Mouse (Mus musculus) small intestine, adult 2 months (tissue): ENCODE data around the gene Map4k1.

Experiments used
- CTCF ChIP-seq: fragments of 200-500 bp; IDR thresholded peaks from 2 replicates; pipeline ENCODE4 v1.5.1; 2012; ENCODE audit warnings: low read depth, mild to moderate bottlenecking, control low read depth, inconsistent platforms, low read length, moderate library complexity, mixed read lengths; ENCODE audit not compliant: insufficient replicate concordance, insufficient read length; ENCODE audit errors: extremely low read depth
- POLR2A ChIP-seq: fragments of 200-500 bp; IDR thresholded peaks from 2 replicates; pipeline ENCODE4 v1.6.1; 2012; ENCODE audit warnings: low read depth, mild to moderate bottlenecking, control low read depth, inconsistent platforms, low read length, moderate library complexity

DNA sequence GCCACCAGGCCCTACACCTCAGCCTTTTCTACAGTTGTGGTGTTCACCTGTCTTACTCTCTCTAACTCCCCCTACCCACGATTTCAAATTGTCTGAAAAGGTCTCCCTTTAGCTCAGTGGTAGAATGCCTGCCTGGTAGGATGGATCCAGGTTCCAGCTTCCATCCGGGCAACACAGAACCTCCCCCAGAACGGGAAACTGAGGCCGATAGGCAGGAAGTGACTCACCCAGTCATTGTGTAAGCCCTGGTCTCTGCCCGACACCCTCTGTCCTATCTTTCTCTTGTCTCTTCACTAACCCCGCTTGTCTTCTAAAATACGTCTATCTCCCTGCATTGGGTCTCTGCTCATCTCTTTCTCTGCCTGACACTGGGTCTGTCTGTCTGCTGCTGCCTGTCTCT lies 3.4 kb downstream of the Map4k1 start:
- TF ChIP-seq CTCF (no peak), POLR2A (no peak)
